Mouse (Mus musculus) inflammation-experienced regulatory T-cells, adult 6 months (primary cell): Measurements from ENCODE around the gene Zfp579. TPM values are rescaled to one million over a fixed set of nuclear protein-coding genes. Genes with fewer than 3 reads are reported as not detected.
"Not testable (repeated sequence)": the region's sequence is repeated elsewhere in the genome, so short reads cannot be mapped to it uniquely, and the experiment has no call there.

Experiments used
- ATAC-seq: one replicate; pipeline ENCODE4 v1.8.0; 2017
- polyA plus RNA-seq, 3 experiments: library from polyadenylated mRNA; unstranded; fragments of 100-300 nt; shearing (Covaris generic); gene quantifications; one replicate each; pipeline ENCODE4 v1.2.1; 2017

Zfp579 gene
- 1 to 10 TPM; 4.3 to 6.0 (median 5.1) TPM for polyA plus RNA-seq

GRCm38 (mm10) chr7:4996003-4996895 is at the start of gene Zfp579:
Gene Zfp579, minus strand, starts transcription at chr7:4996158.
- peak; percentile 72 for ATAC-seq

- ATAC-seq = no peak
These were observed 49.0 kb upstream of the Zfp579 start for GRCm38 (mm10) chr7:5044981-5045380.

- ATAC-seq = no peak
These were observed 43.0 kb upstream of the Zfp579 start for GRCm38 (mm10) chr7:5038940-5039339.

- ATAC-seq = peak; percentile 96
These were observed 42.3 kb upstream of the Zfp579 start, which contains the start of gene Zfp784 for GRCm38 (mm10) chr7:5038109-5038732. Gene Zfp784, minus strand, starts transcription at chr7:5038446.

GRCm38 (mm10) chr7:5037467-5037866 is 41.5 kb upstream of the Zfp579 start:
- ATAC-seq = no peak

GRCm38 (mm10) chr7:5037026-5037425 is 41.1 kb upstream of the Zfp579 start:
- ATAC-seq = no peak

GRCm38 (mm10) chr7:5036136-5036535 is 40.2 kb upstream of the Zfp579 start:
- no peak for ATAC-seq

GRCm38 (mm10) chr7:5035628-5036027 is 39.7 kb upstream of the Zfp579 start:
- no peak for ATAC-seq

GRCm38 (mm10) chr7:5033818-5034217 is 37.9 kb upstream of the Zfp579 start, which contains the start of gene 4632433K11Rik:
Gene 4632433K11Rik, plus strand, starts transcription at chr7:5034118.
- ATAC-seq = no peak

- no peak for ATAC-seq
These were observed 35.5 kb upstream of the Zfp579 start for GRCm38 (mm10) chr7:5031496-5031895.

GRCm38 (mm10) chr7:5030554-5031275 is 34.8 kb upstream of the Zfp579 start:
- no peak for ATAC-seq

- ATAC-seq = no peak
These were observed 34.0 kb upstream of the Zfp579 start for GRCm38 (mm10) chr7:5029946-5030345.

- ATAC-seq = no peak
These were observed 33.6 kb upstream of the Zfp579 start for GRCm38 (mm10) chr7:5029543-5029942.

GRCm38 (mm10) chr7:5021197-5021596 is 25.2 kb upstream of the Zfp579 start:
- ATAC-seq = no peak

GRCm38 (mm10) chr7:5020685-5021084 is 24.7 kb upstream of the Zfp579 start:
- ATAC-seq = peak; percentile 4

- ATAC-seq = peak; percentile 88
These were observed 24.2 kb upstream of the Zfp579 start, which contains the start of the genes Zfp865 and Ccdc106 for GRCm38 (mm10) chr7:5020000-5020681. Gene Zfp865, plus strand, starts transcription at chr7:5020376. Gene Ccdc106, plus strand, starts transcription at chr7:5020553.

- ATAC-seq = not testable (repeated sequence)
These were observed 23.6 kb upstream of the Zfp579 start for GRCm38 (mm10) chr7:5019576-5019975.

GRCm38 (mm10) chr7:5017931-5018330 is 22.0 kb upstream of the Zfp579 start:
- no peak for ATAC-seq

GRCm38 (mm10) chr7:5017352-5017751 is 21.4 kb upstream of the Zfp579 start:
- no peak for ATAC-seq

GRCm38 (mm10) chr7:5016920-5017319 is 21.0 kb upstream of the Zfp579 start:
- ATAC-seq = no peak

GRCm38 (mm10) chr7:5016057-5016456 is 20.1 kb upstream of the Zfp579 start:
- no peak for ATAC-seq
